Mouse (Mus musculus): ENCODE data around the gene Ypel2.

Gene Ypel2

GRCm38 (mm10) chr11:86961510-86962303 is 31.8 kb downstream of the Ypel2 start:
- DNase-seq (ENCODE audit: low read depth, low spot score), result no peak

GRCm38 (mm10) chr11:86960331-86960730 is 33.2 kb downstream of the Ypel2 start:
- no peak for DNase-seq (ENCODE audit: low read depth, low spot score)

GRCm38 (mm10) chr11:86958721-86959675 is 34.5 kb downstream of the Ypel2 start:
- peak; percentile 19 for DNase-seq (ENCODE audit: low read depth, low spot score)

DNA sequence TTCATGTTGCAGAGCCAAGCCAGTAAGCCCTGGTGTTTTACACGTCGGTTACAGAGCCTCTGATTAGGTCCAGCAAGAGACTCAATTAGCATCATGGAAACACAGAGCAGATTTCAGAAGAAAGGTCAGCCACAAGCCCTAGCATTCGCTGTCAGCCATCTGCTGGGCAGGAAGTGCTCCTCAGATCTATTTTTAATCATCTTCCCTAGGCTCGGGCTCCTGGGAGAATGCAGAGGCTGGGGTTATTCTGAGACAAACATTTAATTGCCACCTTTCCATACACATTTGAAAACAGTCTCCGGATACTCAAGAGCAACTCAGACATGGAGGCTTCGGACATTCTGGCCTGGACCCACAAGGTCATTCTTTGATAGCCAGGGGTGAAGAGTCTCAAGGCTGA is 35.3 kb downstream of the Ypel2 start:
- peak; percentile 20 for DNase-seq (ENCODE audit: low read depth, low spot score)

DNA sequence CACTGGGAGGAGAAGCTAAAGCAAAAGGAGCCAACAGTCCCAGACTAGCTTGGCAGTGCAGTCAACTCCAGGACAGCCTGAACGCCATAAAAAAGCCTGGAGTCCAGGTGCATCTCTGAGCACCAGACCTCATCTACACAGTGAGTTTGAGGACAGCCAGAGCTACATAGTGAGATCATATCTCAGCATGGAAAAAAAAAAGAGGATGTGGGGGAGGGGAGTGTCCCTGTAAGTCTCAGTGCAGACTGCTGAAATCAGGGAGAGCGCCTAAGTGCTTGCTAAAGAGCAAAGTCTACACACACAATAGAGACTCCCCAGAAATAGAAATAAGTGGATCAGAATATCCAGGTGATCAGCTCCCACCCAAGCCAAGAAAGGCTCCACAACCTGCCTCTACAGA is 37.1 kb downstream of the Ypel2 start:
- peak; percentile 38 for DNase-seq (ENCODE audit: low read depth, low spot score)

GRCm38 (mm10) chr11:86954616-86955270 is 38.8 kb downstream of the Ypel2 start:
- no peak for DNase-seq (ENCODE audit: low read depth, low spot score)

- DNase-seq (ENCODE audit: low read depth, low spot score), result no peak
Observed at GRCm38 (mm10) chr11:86953096-86953495, 40.4 kb downstream of the Ypel2 start.

DNA sequence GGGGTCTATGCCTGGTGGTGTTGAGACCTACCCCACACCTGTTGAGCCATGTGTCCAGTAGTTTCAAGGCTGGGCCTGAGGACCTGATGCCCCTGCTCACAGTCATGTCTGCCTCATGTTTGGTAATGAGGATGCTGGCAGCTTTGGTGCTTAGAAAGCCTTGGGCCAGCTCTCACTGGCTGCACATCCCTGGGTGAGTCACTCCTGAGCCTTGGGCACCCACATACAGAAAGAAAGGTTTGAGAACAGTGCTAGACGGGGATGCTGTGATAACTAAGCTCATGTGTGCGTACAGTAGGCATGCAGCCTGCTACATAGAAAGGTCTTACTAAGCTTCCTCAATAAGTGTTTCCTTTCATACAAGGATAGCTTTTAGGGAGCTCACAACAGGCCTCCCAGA is 40.8 kb downstream of the Ypel2 start:
- no peak for DNase-seq (ENCODE audit: low read depth, low spot score)

DNA sequence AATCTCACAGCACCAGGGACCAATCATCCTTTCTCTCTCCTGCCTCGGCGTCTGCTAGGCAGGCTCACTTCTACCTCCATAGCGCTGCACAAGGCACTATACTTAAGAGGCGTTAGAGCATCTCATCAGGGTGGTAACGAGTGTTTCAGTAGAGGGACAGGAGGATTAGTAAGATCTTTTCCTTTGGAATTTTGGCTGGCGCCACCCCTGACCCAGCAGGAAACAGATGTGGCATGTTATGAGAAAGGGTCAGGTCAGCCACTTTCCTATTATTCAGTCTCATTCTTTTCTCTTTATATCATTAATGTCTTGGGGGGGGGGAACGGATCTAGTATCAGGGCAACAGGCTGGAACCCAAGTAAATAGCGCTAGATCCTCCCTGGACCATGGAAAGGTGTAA is 41.8 kb downstream of the Ypel2 start:
- no peak for DNase-seq (ENCODE audit: low read depth, low spot score)

DNA sequence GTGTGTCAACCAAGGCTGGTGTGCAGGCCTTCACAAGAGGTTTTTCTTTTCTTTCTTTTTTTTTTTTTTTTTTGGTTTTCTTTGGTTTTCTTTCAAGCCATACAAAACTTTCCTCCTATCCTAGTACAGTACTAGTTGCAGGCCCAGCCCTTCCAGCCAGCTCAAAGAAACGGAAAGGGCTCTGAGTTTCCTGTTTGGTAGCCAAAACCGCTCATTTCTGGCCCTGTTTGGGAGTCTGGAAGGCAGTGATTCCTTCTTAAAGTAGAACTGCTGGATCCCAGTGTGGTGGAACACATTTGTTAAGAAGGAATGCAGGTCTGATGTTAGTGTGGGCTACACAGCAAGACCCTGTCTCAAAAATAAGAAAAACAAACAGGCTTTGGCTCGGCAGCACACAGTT is 43.0 kb downstream of the Ypel2 start:
- DNase-seq (ENCODE audit: low read depth, low spot score), result no peak

- no peak for DNase-seq (ENCODE audit: low read depth, low spot score)
Observed at GRCm38 (mm10) chr11:86949951-86950441, 43.5 kb downstream of the Ypel2 start.

GRCm38 (mm10) chr11:86946644-86947195 is 46.8 kb downstream of the Ypel2 start:
- no peak for DNase-seq (ENCODE audit: low read depth, low spot score)

- no peak for DNase-seq (ENCODE audit: low read depth, low spot score)
Observed at GRCm38 (mm10) chr11:86945933-86946332, 47.6 kb downstream of the Ypel2 start.

DNA sequence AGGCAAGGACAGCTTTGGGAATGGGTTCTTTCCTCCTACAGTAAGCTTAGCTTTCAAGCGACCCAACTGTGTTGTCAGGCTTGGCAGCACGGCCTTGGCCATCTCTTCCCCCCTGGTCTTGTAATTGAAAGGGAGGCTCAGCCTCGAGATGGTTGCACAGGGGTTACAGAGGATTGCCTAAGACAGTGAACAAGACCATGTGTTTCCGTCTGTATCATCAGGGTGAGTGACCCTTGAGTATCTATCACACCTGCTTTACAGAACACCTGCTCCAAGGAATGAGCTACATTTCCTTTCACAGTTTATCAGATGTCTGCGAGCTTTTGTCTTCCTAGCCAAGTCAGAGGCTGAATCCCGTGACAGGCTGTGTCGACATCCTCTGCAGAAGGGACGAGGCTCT is 48.4 kb downstream of the Ypel2 start:
- DNase-seq (ENCODE audit: low read depth, low spot score), result no peak

DNA sequence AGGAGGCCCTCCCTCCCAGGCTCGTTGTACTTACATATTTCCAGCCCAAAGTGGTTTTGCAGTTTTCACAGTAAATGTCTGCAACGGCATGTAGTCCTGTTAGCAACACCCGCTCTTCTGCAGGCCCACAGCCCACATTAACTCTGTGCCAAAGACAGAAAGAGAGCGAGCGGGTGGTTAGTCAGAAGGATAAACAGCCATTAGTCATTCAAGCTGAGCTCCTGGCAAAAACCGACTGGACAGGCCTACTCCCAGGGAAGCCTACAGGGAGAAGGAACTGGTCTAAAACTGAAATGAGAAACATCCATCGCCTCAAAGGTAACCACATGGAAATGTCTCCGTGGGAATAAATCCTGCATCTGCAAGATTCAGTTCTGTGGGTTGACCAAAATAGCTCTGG is 49.0 kb downstream of the Ypel2 start:
- DNase-seq (ENCODE audit: low read depth, low spot score), result no peak

GRCm38 (mm10) chr11:86941904-86942303 is 51.6 kb downstream of the Ypel2 start:
- DNase-seq (ENCODE audit: low read depth, low spot score), result no peak

DNA sequence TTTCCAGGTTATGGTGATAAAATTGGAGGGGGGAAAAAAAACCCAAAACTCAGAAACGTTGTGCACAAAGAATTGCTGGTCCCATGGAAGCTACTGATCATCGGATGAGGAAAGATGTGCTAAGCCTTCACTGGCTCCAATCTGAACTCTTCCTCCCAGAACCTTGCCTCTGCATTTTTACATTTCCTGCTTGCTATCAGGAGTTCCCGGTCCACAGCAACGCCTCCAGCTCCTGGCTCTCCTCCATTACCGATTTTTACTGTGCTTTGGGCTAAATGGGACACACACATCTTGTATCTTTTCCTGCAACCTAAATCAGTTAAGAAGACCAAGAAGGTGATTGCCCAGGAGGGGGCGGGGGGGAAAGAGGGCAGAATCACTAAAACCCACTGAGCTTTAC is 54.0 kb downstream of the Ypel2 start:
- no peak for DNase-seq (ENCODE audit: low read depth, low spot score)

- DNase-seq (ENCODE audit: low read depth, low spot score), result no peak
Observed at GRCm38 (mm10) chr11:86938551-86938950, 55.0 kb downstream of the Ypel2 start.

DNA sequence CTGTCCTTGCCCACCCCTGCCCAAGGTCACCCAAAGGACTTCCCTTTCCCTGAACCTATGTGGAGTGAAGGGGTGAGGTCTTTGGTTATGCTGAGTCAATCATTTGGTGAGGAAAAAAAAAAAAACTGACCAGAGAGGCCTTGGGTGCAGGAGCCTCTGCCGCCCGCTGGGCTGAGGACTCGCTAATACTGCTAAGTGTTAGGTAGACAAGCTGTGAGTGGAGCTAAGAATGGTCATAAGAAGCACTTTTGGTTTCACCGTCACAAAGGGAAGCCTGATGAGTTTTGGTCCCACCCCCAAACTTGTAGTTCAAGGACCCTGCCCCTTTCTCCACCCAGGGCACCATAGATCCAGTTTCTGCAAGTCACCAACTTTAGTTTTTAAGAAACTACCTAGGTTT is 55.4 kb downstream of the Ypel2 start:
- DNase-seq (ENCODE audit: low read depth, low spot score), result no peak

DNA sequence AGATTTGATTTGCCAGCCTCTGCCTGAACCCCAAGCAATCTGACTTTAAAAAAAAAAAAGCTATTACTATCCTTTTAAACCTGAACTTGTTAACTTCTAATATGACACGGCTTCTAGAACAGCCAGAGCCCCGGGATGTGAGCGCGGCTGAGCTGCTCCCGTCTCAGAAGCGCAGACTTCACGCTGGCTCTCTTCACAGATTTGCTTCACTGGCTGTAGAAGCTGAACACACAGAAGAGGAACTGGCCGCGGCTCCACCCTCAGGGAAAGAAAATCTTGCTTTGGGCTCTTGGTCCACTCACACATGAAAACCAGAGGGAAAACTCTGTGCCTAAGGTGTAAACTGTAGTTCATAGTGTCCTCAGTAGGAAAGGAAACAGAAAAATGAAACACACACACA is 56.6 kb downstream of the Ypel2 start:
- no peak for DNase-seq (ENCODE audit: low read depth, low spot score)

DNA sequence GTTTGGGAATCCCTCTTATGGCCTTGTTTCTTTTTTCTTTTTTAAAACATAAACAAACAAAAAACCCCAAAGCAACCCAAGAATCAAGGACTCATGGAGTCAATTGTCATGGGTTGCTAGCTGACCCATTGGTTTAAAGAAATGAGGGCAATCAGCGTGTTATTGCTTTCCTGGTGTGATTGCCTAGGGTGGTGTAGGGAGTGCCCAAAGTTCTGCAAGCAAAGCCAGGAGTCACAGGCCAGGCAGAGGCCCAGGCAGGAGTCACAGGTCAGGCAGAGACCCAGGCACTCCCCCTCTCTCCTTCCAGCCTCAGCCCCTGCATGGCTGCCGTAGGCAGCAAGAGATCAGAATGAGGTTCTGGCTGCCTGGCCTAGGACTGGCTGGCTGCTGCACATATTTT is 58.6 kb downstream of the Ypel2 start:
- no peak for DNase-seq (ENCODE audit: low read depth, low spot score)

- DNase-seq (ENCODE audit: low read depth, low spot score), result no peak
Observed at GRCm38 (mm10) chr11:86932201-86932600, 61.3 kb downstream of the Ypel2 start.

Measured in CD4-positive, CD25-positive, alpha-beta regulatory T cell, adult 2 months (primary cell).